Mouse (Mus musculus) limb, embryonic 11.5 days (tissue): ENCODE data around the gene Adamtsl2. TPM values are rescaled to one million over a fixed set of nuclear protein-coding genes. Genes with fewer than 3 reads are reported as not detected.

Experiments
- ATAC-seq: fragments of 200-750 bp; cut with Nextera tagmentation; 2 replicates; pipeline ENCODE4 v1.8.0; 2017; ENCODE audit warnings: low read depth; ENCODE audit not compliant: insufficient number of reproducible peaks, low FRiP score, low TSS enrichment
- DNase-seq: peaks from one replicate; pipeline ENCODE4 v3.0.0-alpha.2; 2015; ENCODE audit warnings: low spot score
- H3K27ac ChIP-seq: fragments of 300-500 bp; sonication (generic); replicated peaks from 2 replicates; pipeline ENCODE4 v1.5.1; 2014; ENCODE audit warnings: low read depth, mild to moderate bottlenecking, low read length
- H3K27me3 ChIP-seq: fragments of 300-500 bp; sonication (generic); 2 replicates; pipeline ENCODE4 v1.6.1; 2014; ENCODE audit warnings: mild to moderate bottlenecking, low read length, mixed read lengths; ENCODE audit not compliant: control insufficient read depth, insufficient read depth
- H3K36me3 ChIP-seq: fragments of 300-500 bp; sonication (generic); 2 replicates; pipeline ENCODE4 v1.6.1; 2014; ENCODE audit warnings: mild to moderate bottlenecking, low read length, moderate library complexity, mixed read lengths; ENCODE audit not compliant: control insufficient read depth, insufficient read depth
- H3K4me1 ChIP-seq: fragments of 300-500 bp; sonication (generic); 2 replicates; pipeline ENCODE4 v1.6.1; 2014; ENCODE audit warnings: low read length, mixed read lengths; ENCODE audit not compliant: control insufficient read depth, insufficient read depth
- H3K4me2 ChIP-seq: fragments of 300-500 bp; sonication (generic); 2 replicates; pipeline ENCODE4 v1.6.1; 2014; ENCODE audit warnings: low read depth, mild to moderate bottlenecking, moderate library complexity; ENCODE audit not compliant: severe bottlenecking
- H3K4me3 ChIP-seq: fragments of 300-500 bp; sonication (generic); 2 replicates; pipeline ENCODE4 v1.5.1; 2014; ENCODE audit warnings: low read depth, low read length
- H3K9ac ChIP-seq: fragments of 300-500 bp; sonication (generic); 2 replicates; pipeline ENCODE4 v1.6.1; 2014; ENCODE audit warnings: mild to moderate bottlenecking, low read length
- H3K9me3 ChIP-seq: fragments of 300-500 bp; sonication (generic); 2 replicates; pipeline ENCODE4 v1.6.1; 2016; ENCODE audit warnings: low read length; ENCODE audit not compliant: control insufficient read depth
- WGBS: fragments of 180-500 bp; shearing (Covaris S2); extraction: QIAGEN DNeasy Blood & Tissue Kit; methylation state at CpG from one replicate; pipeline ENCODE4 v1.1.7; 2014; 5-methylcytosine and 5-hydroxymethylcytosine counted together
- polyA plus RNA-seq: library from polyadenylated mRNA; unstranded; fragments of >200 nt; fragmentation: Nextera tagmentation; extraction: Ambion mirVana; gene quantifications from 2 replicates; pipeline ENCODE4 v1.2.1, GENCODE M21; 2014

Gene Adamtsl2
- polyA plus RNA-seq, 1 experiment from 2014 or later: 10.2 TPM

- Histone ChIP-seq H3K27ac (no peak within 1 kb of the TSS), H3K9ac (peak within 1 kb of the TSS; percentile 8; the same call in 1 of the 2 replicates)
- 4% methylated on average over 52 of the region's 62 CpGs for WGBS
Measured at GRCm38 (mm10) chr2:27141950-27142693, 62.9 kb downstream of the Adamtsl2 start, which contains the start of gene Fam163b. TSS of gene Fam163b (minus strand) at chr2:27142491.

DNA sequence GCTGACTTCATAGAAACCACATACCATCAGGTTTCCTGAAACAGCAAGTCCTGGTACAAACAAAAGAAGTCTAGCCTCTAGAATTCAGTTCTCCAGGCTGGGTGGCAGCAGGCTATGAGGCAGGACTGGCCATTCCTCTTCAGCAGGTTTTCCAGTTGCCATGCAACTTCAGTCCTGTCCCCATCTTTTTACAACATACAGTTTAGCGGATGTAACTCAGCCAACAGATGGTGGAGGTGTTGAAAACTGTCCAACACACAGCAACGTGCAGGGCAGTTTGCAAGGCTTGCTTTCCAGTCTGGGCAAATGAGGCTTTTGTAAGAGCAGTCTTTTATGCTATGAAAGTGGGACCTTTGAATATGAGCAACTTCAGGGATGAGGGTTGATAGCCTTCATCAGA, 65.8 kb downstream of the Adamtsl2 start:
- peaks cover 16% of the 10 kb centered on the region for H3K27me3 ChIP-seq
- no peak overlapping the region for H3K4me3 ChIP-seq
- no peak for ATAC-seq
- H3K36me3 ChIP-seq: no peaks in the 10 kb centered on the region
- H3K9me3 ChIP-seq: no peaks in the 10 kb centered on the region
- no peak for DNase-seq
- no peak overlapping the region for H3K9ac ChIP-seq
- no peak overlapping the region for H3K4me2 ChIP-seq
- WGBS: 71% methylated on average over 2 of the region's 2 CpGs
- peaks cover 5% of the 10 kb centered on the region; the same call in 1 of the 2 replicates for H3K4me1 ChIP-seq
- no peak overlapping the region for H3K27ac ChIP-seq

More at GRCm38 (mm10) chr2:27141950-27142693, 62.9 kb downstream of the Adamtsl2 start, which contains the start of gene Fam163b:
- Histone ChIP-seq H3K9me3 (no peaks in the 10 kb centered on the region), H3K4me3 (peak within 1 kb of the TSS; percentile 38), H3K36me3 (no peaks in the 10 kb centered on the region), H3K4me1 (no peaks in the 10 kb centered on the region), H3K4me2 (peak within 1 kb of the TSS; percentile 88), H3K27me3 (peaks cover 19% of the 10 kb centered on the region)
- DNase-seq (peak; percentile 87), ATAC-seq (0 out of 2 replicates have a peak, but pooled peaks have one; percentile 57)

GRCm38 (mm10) chr2:27146840-27147239, 67.7 kb downstream of the Adamtsl2 start:
- 72% methylated on average over 6 of the region's 6 CpGs for WGBS
- Histone ChIP-seq H3K4me3 (no peak overlapping the region), H3K4me1 (peaks cover 5% of the 10 kb centered on the region; the same call in 1 of the 2 replicates), H3K27ac (no peak overlapping the region), H3K36me3 (no peaks in the 10 kb centered on the region), H3K9me3 (no peaks in the 10 kb centered on the region), H3K27me3 (peaks cover 4% of the 10 kb centered on the region; the same call in 1 of the 2 replicates), H3K9ac (no peak overlapping the region), H3K4me2 (no peak overlapping the region)
- no peak for DNase-seq
- ATAC-seq: no peak

DNA sequence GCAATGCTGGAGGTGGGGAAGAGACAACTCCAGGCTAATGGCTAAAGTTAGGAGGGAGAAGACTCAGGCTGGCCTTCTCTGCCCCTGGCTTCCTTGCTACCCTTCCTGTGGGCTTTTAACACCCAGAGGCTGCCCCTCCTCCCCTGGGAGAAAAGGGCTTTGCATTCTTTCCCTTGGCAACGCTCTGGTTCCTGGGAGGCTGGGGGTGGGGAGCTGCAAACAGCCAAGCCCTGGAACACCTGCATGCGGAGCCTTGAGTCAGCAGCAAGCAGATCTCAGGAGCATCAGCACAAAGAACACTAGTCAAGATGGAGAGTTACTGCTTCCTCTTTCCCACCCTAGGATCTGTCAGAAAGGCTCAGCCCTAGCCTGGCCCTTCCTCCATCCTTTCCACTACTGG, 70.3 kb downstream of the Adamtsl2 start:
- ATAC-seq (no peak), DNase-seq (no peak)
- WGBS: 3% methylated on average over 2 of the region's 2 CpGs
- H3K4me2 ChIP-seq: no peak overlapping the region
- peaks cover 5% of the 10 kb centered on the region; the same call in 1 of the 2 replicates for H3K4me1 ChIP-seq
- H3K36me3 ChIP-seq: no peaks in the 10 kb centered on the region
- H3K27ac ChIP-seq: no peak overlapping the region
- H3K9ac ChIP-seq: no peak overlapping the region
- H3K4me3 ChIP-seq: no peak overlapping the region
- H3K9me3 ChIP-seq: no peaks in the 10 kb centered on the region
- no peaks in the 10 kb centered on the region for H3K27me3 ChIP-seq

GRCm38 (mm10) chr2:27154466-27155185, 75.4 kb downstream of the Adamtsl2 start:
- WGBS: 84% methylated on average over 10 of the region's 10 CpGs
- Histone ChIP-seq H3K27ac (no peak overlapping the region), H3K36me3 (no peaks in the 10 kb centered on the region), H3K9me3 (no peaks in the 10 kb centered on the region), H3K27me3 (no peaks in the 10 kb centered on the region), H3K9ac (no peak overlapping the region), H3K4me2 (no peak overlapping the region), H3K4me1 (peaks cover 4% of the 10 kb centered on the region), H3K4me3 (no peak overlapping the region)
- DNase-seq (no peak), ATAC-seq (no peak)

- H3K4me3 ChIP-seq: no peak overlapping the region
- H3K36me3 ChIP-seq: no peaks in the 10 kb centered on the region
- 84% methylated on average over 6 of the region's 6 CpGs for WGBS
- no peaks in the 10 kb centered on the region for H3K9me3 ChIP-seq
- H3K4me2 ChIP-seq: no peak overlapping the region
- no peak for DNase-seq
- H3K27me3 ChIP-seq: no peaks in the 10 kb centered on the region
- H3K9ac ChIP-seq: no peak overlapping the region
- no peak for ATAC-seq
- H3K4me1 ChIP-seq: peaks cover 12% of the 10 kb centered on the region
- H3K27ac ChIP-seq: no peak overlapping the region
Measured at GRCm38 (mm10) chr2:27156596-27156995, 77.4 kb downstream of the Adamtsl2 start.

Other genes with a start within 250 kb of the Adamtsl2 start
- not detected in 2 replicates for gene Abo, start 214.4 kb upstream of the Adamtsl2 start, polyA plus RNA-seq
- 15.2 and 16.9 TPM in 2 replicates for gene Surf6, start 176.5 kb upstream of the Adamtsl2 start, polyA plus RNA-seq
- 46.7 and 50.7 TPM in 2 replicates for gene Med22, start 168.7 kb upstream of the Adamtsl2 start, polyA plus RNA-seq
- gene Rpl7a, start 168.6 kb upstream of the Adamtsl2 start, polyA plus RNA-seq: 757 and 772 TPM in 2 replicates
- 42.2 and 45.1 TPM in 2 replicates for gene Surf2, start 163.0 kb upstream of the Adamtsl2 start, polyA plus RNA-seq
- gene Surf1, start 162.8 kb upstream of the Adamtsl2 start, polyA plus RNA-seq: 45.0 and 47.8 TPM in 2 replicates
- 194 and 195 TPM in 2 replicates for gene Surf4, start 145.5 kb upstream of the Adamtsl2 start, polyA plus RNA-seq
- 0.08 TPM in 1 of 2 replicates, not detected in the other for gene Stkld1, start 145.3 kb upstream of the Adamtsl2 start, polyA plus RNA-seq
- gene Rexo4, start 115.0 kb upstream of the Adamtsl2 start, polyA plus RNA-seq: 63.0 and 66.3 TPM in 2 replicates
- 0.05 and 0.06 TPM in 2 replicates for gene Adamts13, start 106.0 kb upstream of the Adamtsl2 start, polyA plus RNA-seq
- 86.7 and 92.9 TPM in 2 replicates for gene Cacfd1, start 69.5 kb upstream of the Adamtsl2 start, polyA plus RNA-seq
- 0.72 and 1.3 TPM in 2 replicates for gene Slc2a6, start 51.4 kb upstream of the Adamtsl2 start, polyA plus RNA-seq
- gene Mymk, start 7.2 kb upstream of the Adamtsl2 start, polyA plus RNA-seq: 5.7 and 6.2 TPM in 2 replicates
- gene Fam163b, start 63.1 kb downstream of the Adamtsl2 start, polyA plus RNA-seq: 0.71 and 1.3 TPM in 2 replicates
- 0.05 TPM in 1 of 2 replicates, not detected in the other for gene Dbh, start 85.9 kb downstream of the Adamtsl2 start, polyA plus RNA-seq
- 3.0 and 3.5 TPM in 2 replicates for gene Sardh, start 169.0 kb downstream of the Adamtsl2 start, polyA plus RNA-seq